Mouse (Mus musculus) c-Kit-positive CD71-negative TER-119-negative erythroid progenitor cells, embryonic 14.5 days (primary cell): ENCODE data around the gene Itm2b.

Source experiments
- DNase-seq: peaks from one replicate; pipeline ENCODE4 v3.0.0-alpha.2; 2013; ENCODE audit warnings: low read depth

Gene Itm2b

DNA sequence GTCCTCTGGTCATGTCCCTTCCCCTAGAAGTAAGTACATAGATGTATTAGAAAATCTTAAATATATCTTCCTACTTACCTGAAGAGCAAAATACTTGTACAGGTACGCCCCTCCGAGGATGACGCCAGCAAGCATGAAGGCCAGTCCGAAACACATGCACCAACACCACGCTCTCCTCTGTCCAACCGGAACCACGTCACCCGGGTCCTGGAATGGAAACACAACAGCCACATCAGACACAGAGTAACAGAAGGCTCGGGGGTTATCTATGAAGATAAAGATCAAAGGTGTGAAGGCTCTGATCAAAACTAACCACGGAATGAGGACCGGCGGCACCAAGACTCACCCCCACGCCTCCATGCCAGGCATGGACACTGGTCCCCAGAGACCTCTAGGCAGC, 16.9 kb downstream of the Itm2b start:
- no peak for DNase-seq

DNA sequence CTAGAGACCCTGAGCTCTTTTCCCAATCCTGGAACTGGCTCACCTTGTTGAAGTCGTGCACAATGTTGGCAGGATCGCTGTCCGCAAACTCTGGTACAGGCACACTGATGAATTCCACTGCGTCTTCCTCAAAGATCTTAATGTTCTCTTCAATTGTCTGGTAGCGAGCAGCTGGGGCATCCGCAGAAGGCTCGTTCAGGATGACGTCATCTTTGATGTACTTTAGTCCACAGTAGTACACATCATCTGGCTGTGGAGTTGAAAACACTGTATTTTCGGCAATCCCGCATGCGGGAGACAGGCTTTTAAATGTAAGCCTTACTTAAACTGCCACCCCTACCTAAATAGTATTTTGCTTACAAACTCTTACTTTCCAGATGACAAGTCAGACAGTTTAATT, 18.8 kb downstream of the Itm2b start:
- DNase-seq = no peak

DNA sequence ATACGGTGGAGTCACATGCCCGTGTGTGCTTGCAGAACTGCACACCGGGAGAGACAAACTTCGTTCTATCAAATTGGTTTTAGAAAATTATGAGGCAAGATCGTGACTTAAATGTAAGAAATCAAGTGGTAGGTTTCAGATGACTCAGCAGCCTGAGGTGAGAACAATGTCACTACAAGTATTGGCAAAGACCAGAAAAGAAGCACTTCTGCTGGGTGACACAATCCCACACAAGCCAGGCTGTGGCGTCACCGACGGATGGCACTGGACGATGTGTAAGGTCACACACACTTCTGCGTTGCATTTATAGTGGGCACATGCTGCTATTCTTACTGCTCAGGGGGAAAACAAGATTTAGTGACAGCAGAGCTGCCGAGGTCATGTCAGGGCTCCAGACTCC, 21.3 kb downstream of the Itm2b start:
- DNase-seq = no peak

DNA sequence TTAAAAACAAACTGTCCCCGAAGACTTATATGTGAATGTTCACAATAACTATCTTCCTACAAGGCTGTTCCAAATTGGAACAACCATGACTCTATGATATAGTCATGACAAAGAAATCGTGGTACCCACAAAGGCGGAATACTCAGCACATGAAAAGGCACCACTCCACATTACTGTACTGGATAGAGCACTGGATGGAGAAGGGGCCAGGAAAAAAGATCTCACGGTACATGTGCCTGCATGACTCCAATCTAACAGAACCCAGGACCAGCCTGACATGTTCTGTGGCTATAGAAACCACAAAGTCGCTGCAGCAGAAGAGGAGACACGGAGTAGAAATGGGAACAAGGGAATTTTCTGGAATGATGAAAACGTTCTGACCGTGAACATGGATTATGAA, 30.4 kb downstream of the Itm2b start:
- DNase-seq = no peak

DNA sequence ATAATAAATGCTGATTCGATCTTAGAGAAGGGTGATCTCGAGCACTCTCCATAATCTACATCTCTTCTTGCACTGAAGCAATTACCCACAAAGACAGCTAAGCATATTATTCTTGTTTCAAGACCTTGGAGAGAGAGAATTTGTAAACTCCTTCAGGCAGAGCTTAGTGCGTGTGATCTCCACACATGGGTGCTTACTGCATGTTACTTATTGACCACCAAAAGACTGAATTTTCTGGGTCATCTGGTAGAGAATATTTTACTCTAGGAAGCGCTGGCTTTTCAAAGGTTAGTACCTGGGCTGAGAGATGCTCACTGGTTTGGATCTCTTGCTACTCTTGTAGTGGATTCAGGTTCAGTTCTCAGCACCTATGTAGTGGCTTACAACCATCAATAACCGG, 34.0 kb downstream of the Itm2b start:
- DNase-seq = no peak

DNA sequence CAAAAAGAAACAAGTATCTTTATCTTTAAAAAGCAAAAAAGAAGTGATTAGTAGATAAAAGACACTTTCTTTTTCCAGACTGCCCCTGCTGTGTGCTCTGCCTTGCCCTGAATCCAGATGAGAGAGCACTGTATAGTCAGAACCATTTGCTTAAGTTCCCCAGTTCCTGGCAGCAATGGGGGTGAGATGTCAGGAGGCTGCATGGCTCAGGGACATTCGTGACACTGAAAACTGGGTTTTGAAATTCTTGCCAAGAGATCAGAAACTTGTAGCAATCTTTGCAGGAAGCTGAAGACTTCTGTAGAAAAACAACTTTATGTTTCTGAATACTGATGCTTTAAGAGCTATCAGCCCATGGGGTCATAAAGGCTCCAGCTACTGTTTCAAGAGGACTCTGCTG, 35.1 kb downstream of the Itm2b start:
- DNase-seq = no peak

DNA sequence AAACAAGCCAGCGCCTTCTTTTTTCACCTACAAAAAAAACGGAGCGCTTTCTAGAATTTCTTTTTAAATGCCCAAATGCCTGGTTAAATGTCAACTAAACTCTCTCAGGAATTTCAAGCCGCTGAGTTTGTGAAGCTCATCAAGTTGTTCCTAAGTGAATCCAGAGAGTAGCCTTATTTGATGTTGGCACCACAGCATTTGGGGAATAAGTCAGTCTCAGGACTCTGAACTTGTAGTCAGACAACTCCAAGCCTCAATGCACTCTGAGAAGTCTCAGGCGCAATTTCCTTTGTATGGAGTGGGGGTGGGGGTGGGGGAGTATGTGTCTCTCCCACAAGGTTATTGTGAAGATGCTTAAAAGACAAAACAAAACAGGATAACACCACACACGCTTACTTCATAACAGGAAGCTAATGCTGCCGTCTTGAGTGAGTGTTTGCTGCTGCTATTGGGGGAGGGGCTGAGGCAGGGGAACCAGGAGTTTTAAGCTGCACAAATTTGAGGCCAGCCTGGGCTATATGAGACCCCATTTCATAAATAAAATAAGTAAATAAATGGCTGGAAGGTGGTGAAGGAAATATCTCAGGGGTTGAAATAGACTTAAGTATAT, 35.9 kb downstream of the Itm2b start:
- DNase-seq = no peak

DNA sequence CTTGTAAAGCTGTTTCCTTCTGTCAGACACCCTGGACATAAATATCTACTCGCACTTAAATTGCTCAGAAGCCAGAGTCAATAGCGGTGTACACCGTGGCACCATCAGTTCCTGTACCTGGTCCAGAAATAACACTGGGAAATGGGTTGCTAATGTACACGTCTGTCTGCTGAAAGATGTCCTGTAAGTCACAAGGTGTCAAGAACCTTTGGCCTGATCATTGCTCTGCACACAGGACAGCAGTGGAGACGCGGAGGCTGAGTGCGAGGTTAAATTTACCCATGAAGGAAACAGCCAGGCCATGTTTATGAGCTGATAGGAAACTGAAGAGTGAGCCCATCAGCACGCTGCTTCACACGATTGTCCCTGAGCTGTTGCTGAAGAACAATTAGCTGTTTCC, 37.8 kb downstream of the Itm2b start:
- DNase-seq = no peak

DNA sequence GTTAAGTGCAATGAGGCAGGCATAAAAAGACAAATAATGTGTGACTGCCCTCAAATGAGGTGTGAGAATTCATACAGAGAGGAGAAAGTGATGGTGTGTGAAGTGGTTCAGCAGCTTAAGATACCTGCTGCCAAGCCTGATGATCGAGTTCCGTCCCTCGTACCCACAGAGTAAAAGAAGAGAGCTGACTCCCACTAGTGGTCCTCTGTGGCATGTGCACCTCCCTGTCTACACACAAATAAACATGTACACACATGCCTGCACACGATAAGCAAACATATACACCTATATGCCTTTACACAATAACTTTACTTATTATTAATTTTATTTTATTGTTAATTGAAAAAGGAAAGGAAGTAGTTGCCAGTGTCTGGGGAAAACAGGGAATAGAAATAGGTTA, 39.5 kb downstream of the Itm2b start:
- DNase-seq = no peak

DNA sequence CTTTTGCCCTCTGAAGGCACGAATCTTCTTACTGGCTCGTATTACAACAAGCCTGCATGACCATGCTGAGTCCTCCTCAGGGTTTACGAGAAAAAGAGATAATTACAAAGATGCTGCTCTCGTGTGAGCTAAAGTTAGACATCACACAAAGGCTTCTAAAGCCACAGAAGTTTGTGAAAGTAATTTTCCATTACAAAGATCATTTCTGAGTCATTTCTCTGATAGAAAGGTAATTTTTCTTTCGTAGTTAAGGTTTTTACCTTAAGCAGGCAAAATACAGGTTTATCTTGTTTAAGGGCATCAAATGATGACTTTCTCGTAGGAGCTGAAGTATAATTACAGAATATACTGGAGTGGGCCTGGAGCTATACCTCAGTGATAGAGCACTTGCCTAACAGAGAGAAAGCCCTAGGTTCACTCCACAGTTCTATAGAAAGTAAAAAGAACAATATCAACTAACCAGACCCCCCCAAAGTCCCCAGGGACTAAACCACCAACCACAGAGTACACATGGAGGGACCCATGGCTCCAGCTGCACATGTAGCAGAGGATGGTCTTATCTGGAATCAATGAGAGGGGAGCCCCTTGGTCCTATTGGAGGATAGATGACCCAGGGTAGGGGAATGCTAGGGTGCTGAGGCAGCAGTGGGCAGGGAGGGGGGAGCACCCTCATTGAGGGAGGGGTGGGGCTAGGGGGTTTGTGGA, 44.9 kb downstream of the Itm2b start:
- DNase-seq = no peak

DNA sequence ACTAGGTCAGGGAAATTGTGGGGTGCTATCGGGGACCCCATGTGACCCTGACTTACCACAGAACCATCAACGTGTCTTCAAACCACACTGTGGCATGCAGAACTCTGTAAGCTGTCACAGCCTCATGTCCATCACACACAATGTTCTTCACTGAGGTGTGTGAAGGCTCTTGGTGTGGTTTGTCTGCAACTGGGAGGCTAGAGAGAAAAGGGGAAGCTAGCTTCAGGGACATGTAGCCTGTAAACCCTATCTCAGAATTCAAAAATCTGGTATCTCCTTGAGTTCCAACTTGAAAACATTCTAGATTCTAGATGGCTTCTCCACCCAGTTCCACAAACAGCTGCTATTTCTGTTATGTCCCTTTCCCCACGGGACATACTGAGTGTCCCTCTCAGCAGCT, 45.5 kb downstream of the Itm2b start:
- DNase-seq = no peak

DNA sequence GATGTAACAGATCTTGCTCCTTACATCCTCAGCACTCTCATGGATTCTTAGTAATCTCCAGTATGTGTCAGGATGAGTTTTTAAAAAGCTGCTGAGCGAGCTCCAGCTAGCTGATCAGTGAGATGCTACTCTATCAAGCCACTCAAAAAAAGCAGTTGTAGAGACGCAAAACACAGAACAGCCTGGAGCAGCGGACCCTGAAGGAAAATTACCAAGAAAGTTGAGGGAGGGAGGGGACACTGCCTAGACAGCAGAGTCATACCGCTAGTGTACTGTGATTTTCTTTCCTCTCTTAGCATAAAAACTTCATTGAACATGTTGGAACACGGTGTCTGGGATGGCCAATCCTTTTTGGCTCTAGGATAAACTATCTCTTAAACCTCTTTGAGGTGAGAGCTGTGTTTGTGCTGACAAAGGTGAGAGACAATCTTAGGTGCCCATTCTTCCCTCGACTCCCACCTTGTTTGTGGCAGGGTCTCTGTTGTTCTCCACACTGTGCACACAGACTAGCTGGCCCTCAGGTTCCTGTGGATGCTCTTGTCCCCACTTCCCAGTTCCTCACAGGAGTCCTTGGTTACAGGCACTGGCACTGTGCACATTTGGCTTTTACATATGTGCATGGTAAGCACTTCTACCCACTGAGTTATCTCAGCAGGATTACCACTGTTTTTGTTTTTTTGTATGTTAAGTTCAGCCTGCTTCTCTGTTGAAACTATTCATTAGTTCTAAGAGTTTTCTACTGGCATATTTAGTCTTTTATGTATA, 48.6 kb downstream of the Itm2b start:
- no peak for DNase-seq

DNA sequence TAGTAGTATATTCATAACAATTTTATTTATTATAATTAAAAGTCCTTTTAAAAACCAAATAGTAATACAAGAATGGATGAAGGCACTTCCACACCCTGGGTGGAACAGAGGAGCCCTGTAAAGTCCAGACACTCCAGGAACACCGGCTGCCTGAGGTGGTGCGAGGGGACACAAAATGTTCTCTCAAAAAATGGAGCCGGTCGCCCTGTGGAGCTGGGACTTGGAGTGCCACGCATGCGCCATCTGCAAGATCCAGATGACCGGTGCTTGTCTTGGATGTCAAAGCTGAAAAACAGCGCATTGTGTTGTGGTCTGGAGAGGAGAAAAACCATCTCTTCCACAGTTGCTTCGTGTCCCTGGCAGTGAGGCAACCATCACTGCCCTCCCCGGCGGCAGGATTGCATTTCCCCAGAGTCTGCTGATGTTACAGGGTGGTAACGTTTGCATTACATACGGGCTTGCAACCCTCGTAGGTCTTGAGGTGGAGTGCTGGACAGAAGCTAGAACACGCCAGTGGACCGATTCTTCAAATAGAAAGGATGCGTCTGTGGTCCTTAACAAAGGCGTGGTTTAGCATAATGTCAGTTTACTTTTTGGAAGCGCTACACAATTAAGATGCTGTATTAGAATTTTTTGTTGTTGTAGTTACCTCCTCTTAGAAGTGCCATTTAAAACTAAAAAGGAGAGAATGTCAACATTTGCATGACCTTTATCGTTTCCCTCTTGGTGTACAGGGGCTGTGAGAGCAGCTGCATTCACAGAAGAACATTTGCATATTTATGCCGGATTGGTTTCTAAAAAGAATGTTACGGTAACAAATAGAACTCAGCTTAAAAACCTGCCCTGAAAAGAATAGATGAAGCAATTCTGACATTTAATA, 49.9 kb downstream of the Itm2b start:
- DNase-seq = no peak

DNA sequence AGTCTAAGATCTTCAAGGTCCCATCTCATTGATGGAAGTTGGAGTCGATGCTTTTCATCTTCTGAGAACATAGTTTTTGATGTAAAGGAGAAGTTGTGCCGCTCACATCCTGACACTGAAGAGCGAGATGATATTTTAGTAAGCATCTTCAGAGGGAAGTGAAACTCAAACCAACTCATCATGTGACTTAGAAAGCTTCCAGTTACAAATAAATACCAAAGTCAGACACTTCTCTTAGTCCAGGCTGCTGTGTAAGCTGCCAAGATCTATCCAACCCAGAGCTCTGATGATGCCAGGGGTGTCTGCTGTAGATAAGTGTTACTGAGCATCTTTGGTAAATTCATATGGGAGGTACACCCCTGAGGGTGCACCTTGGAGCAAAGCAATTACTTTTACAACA, 51.2 kb downstream of the Itm2b start:
- DNase-seq = no peak

DNA sequence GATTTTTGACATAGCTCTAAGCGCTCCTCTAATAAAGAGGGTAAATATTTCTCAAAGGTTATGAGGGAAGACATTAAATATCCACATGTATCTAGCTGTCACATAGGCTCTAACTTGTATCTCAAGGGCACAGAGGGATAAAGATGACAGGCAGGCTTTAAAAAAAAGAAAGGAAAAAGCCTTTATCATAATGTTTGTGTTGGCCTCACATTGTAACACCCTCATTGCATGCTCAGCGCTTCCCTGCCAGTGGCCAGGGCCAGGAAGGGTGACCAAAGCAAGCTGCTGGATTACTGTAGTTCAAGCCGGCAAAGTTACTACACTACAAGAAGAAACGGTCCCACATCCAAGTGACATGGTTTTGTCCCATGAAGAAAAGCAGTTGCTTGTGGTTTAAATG, 53.7 kb downstream of the Itm2b start:
- DNase-seq = no peak

DNA sequence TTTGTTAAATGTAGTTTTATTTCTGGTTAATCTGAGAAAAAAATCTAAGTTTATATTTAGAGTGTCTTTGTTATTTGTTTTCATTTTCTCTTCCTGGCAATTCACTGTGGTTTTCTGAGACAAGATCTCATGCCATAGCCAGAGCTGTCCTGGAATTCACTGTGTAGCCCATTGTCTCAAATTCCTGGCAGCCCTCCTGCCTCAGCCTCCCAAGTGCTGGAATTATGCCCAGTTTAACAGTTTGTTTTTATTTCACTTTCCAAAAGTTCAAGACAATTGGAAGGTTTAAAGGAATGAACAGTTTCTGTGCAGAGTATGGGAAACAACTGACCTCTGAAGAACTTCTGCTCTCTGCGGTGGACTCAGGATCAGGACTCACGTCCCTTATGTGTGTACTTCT, 55.2 kb downstream of the Itm2b start:
- DNase-seq = no peak

DNA sequence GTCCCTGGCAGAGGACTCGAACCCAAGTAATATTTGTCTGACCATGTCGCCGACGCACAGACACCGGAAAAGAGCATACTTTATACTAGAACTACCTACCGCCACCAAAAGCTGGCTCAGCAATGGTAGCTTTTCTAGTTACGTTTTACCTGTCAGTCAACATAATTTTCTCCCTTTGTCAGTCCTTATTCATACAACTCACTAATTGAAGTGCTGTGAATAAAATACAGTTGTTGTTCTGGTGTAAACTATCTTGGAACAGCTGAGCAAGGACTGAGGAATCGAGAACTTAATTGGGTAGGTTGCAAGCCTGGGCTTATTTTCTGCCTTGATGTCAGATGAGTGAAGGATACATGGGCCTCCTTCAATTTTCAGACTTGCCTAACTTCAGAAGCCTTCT, 58.6 kb downstream of the Itm2b start:
- no peak for DNase-seq

DNA sequence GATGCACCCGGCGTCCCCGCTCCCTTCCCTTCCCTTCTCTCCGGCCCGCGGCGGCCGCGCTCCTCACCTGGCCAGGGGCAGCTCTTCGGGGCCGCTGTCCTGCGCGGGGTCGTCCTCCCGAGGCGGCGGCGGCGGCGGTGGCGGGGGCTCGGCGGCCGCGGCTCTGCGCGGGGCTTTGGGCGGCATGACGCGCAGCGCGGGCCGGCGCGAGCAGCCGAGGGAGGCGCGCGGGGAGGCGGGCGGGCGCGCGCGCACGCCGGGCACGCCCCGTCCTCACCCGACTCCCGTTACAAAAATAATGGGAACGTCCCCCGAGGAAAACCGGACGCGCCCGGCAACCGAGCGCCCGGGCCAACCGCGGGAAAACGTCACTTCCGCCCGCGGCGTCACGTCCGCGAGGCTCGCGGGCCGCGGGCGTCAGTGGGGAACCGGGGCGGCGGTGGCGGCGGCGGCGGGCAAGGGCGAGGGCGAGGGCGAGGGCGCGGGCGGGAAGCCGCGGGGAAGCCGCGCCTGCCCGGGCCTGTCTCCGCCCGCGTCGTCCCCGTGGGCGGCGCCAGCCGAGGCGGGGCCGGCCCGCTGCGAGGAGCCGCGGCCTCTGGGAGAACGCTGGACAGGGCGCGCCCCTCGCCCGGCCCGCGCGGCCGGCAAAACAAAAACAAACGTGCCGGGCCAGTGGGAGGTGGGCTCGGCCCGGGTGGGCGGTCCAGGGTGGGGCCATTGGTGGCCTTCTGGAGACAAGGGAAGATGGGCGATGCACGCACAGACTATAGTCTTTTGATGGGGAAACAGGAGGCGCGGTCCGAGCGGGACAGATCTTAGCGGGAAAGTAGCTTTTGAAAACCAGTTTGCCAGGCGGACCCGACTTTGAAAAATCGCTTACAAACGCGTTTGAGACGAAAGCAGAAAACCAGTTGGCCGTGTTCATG, 59.4 kb downstream of the Itm2b start, which contains the start of gene Rb1:
Rb1 (minus strand) TSS at position 367 of the 926 bp plus-strand sequence.
- peak; percentile 54 for DNase-seq

DNA sequence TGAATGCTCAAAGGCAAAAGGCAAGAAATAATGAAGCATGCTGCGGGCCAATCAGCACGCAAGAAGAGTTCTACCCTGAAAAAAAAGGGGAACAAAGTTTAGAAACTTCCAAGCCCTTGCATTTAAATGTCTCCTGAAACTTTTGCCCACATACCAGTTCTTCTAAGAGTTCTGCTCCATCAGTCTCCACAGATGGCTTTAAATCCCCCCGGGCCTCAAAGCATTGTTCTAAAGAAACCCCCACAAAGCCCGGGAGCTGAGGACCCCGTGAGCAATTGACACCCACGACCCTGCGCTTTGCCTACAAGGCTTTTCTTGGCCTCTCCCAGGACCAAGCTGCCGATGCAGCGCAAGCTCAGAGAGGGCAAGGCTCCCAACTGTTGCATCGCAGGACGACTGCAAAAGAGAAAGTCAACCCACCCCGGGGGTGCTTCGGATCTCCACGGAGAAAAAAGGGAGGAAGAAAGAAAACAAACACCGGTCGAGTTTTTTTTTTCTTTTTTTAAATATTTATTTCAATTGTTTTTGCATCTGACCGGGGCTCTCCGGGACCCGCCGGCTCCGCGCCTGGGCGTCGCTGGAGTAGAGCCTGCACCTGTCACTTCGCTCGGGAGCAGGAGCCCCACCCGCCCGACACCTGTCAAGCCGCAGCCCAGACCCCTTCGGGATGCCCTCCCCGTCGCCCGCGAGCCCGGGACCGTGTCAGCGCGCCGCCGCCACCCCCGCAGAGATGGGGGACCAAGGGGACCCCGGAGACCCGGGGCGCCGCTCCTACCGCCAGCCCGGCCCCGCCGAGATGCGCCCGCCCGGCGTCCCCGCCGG, 60.2 kb downstream of the Itm2b start:
- peak; percentile 53 for DNase-seq

DNA sequence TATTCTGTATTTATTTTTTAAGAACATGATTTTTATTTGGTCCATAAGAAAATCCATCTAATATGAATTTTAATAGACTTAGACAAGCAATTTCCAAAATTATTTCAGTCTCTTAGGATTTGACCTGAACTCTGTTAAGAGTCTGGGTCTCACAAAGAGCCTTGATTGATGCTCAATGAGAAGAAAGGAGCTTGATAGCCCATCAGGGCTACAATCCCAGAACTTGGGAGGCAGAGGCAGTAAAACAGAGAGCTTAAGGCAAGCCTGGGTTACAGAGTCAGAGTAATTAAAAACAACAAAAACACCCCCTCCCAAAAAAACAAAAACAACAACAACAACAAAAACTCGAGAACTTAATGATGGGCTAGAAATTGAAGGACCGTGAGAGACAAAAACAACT, 61.1 kb downstream of the Itm2b start:
- no peak for DNase-seq
